Mouse (Mus musculus): ENCODE measurements at regions not wholly inside any gene's neighbourhood (a gene's known extent, or its start where the extent isn't known, plus 50 kb on each side); places are given as distances from the start of the nearest gene placed in this dataset.
"Not testable (repeated sequence)": the region's sequence is repeated elsewhere in the genome, so short reads cannot be mapped to it uniquely, and the experiment has no call there.

DNA sequence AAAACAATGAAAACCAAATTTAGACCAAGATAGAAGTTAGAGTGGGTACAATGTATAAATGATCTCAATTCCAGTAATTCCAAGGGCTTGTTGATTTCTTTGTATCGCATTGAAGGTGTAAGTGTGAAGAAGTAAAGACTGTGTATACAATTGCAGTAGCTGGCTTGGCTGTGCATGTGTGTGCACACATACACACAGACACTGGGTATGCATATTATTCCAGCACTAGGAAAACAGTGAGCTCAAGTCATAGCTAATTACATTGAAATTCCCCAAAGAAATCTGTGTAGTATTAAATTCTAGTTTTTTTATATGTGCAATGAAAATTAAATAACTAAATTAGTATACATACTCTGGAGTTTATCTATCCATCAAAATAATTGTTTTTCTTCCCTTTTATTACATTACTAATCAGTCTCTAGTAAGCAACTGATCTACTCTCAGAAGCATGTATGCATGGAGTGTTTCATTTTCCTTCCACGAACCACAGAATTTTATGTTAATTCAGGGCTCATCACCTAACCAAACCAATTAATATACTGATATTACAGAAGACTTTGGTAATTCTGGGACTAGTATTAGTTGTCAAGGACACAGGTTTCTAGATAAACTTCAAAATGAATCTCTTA is 56.5 kb downstream of the Gm8797 start:
- no peak for DNase-seq

DNA sequence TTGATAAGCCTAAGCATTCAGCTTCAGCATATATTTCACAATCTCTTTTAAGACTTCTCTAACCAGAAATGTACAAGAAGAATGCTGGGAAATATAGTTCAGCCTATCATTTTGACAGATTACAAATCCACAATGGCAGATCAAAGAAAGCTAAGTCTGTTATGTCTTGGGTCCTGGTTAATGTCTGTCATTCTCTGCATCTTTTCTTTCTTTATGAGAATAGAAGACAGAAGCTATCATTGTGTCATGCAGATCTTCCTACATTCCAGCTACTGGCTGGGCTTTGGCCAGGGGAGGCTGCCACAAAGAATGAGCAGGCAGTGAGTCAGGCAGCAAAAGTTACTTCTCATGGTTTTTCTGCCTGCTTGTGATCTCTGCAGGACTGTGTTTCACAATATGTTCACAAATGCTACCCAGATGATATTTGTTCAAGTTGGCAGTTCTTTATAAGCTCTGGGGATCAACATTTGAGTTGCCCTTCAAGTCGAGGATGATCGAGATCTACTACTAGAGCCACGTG is 60.5 kb downstream of the Gm8797 start:
- no peak for DNase-seq

DNA sequence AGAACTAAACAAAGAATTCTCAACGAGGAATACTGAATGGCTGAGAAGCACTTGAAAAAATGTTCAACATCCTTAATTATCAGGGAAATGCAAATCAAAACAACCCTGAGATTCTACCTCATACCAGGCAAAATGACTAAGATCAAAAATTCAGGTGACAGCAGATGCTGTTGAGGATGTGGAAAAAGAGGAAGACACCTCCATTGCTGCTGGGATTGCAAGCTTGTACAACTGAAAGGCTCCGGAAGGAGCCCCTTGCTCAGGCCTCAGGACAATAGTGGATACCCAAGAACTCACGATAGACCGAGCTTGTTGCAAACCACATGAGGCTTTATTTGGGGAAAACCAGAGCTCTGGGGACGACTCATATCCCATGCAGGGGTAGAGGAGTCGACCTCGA is 69.6 kb downstream of the Gm8797 start:
- not testable (repeated sequence) for DNase-seq

DNA sequence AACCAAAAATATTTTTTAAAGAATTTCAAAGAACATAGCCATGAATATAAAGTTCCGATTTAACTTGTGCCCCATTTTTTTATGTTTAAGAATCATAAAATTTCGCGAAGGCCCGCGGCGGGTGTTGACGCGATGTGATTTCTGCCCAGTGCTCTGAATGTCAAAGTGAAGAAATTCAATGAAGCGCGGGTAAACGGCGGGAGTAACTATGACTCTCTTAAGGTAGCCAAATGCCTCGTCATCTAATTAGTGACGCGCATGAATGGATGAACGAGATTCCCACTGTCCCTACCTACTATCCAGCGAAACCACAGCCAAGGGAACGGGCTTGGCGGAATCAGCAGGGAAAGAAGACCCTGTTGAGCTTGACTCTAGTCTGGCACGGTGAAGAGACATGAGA is 109.6 kb downstream of the Gm8797 start:
- peak; percentile 97 for DNase-seq

DNA sequence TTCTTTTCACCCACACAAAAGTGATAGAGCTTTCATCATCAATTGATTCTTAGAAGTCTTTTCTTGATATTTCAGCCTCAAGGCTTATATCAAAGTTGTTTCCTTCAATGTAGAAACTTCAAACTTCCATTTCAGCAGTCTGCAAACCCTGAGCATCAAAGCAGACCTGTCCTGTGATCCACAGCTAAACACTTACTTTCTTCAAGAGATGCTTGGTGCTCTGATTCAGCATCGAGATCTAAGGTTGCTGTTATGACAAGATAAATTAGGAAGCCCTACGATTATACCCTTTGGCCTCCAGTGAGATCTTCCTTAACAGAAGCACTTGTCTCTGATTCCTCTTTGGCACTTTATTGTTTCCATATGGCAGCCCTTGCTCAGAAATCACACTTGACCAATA is 119.8 kb downstream of the Gm8797 start:
- DNase-seq, result no peak

DNA sequence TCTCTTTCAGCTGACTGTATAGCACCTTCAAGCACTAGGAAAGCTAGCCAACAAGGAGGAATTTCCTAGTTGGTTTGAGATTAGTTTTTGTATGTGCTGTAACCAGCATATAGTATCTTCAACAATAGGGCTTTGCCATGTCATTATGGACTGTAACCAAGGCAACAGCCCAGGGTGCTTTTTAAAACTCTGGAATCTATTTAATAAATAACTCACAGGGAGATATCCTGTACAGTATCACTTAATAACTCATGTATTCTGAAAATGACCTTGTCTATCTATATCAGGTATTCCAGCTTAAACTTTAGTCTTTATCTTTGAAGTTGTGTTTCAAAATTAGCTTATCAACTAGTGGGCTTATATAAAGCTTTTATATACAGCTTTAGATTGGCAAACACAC is 128.5 kb downstream of the Gm8797 start:
- no peak for DNase-seq

DNA sequence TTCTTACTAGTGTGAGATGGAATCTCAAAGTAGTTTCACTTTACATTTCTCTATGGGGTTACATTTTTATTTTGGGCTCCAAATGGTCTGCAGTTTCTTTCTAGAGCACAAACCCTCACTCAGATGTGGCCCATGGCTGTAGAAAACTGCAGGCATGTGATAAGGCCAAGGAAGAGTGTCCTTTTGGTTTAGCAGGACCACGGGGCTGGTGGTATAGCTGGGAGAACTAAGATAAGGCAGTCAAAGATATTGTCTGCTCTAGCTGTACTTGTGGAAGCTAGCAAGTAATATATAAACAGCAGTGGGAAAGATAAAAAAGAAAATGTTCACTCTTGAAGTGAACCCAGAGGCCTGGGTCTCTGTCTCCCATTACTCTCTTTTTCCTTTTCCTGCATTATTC is 166.9 kb downstream of the Gm8797 start:
- DNase-seq, result no peak

DNA sequence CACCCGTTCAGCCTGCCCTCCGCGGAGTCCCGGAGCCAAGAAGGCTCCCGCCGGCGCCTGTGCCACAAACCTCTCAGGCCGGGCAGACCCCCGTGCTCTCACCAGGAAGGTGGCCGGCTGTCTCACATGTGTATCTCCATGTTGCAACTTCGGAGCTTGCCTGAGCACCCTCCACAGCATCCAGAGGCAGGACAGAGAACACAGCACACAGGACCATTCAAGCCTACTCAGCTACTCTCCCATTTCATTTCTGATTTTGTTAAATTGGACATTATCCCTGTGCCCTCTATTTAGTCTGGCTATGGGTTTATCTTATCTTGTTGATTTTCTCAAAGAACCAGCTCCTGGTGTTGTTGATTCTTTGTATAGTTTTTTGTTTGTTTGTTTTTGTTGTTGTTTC is 199.6 kb downstream of the Gm8797 start:
- DNase-seq, result not testable (repeated sequence)

DNA sequence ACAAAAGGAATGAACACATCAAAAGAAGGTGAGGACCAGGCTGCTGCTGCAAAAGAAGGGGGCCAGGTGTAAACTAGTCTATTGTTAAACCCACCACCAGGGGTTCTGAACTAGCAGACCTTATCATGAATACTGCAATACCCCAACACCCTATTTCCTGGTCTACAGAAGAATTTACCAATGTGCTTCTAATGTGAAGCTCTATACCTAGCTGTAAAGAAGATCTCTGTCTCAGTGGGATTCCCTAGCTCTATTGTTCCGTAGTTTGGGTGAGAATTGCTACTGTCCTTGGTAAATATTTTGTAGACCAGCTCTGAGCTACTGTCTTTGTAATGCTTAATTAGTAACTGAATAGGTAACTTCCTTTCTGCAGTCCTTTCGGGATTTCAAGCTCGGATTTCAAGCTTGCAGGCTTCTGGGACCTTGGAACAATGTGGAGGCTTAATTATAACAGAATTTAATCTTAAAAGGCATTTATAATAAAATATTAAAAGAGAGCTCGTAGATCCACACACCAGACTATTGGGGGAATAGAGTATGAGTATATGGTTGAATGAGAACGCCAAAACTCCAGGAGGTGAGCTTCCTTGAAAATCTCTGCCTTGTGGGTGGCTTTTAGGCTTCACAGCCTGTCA is 238.5 kb downstream of the Gm8797 start:
- DNase-seq, result not testable (repeated sequence)

DNA sequence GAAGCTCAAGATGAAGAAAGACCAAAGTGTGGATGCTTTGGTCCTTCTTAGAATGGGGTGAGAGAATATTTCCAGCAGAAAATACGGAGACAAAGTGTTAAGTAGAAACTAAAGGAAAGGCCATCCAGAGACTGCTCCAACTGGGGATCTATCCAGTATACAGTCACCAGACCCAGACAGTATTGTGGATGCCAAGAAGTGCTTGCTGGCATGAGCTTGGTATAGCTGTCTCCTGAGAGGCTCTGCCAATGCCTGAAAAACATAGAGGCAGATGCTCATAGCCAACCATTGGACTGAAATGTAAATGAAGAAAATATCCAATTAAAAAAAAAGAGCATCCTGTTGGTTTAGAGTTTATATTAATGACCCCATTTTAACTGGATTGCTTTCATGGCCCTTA is 253.8 kb downstream of the Gm8797 start:
- no peak for DNase-seq

DNA sequence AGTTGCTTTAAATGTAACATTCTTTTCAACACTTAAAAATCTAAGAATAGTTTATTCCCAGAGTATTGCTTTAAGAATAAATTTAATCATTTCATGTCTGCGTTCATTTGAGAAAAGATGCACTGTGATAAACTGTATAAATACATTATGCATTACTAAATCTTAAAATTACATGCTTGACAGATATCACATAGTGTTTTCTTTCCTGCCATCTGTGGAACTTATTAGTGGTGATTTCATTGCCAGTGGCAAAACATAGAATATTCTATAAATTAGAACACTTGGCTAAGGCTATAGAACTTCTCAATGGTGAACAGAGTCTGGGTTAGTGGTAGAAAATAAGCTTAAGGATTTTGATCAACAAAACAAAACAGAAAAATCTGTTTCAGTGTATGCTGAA is 268.1 kb downstream of the Gm8797 start:
- DNase-seq, result no peak

DNA sequence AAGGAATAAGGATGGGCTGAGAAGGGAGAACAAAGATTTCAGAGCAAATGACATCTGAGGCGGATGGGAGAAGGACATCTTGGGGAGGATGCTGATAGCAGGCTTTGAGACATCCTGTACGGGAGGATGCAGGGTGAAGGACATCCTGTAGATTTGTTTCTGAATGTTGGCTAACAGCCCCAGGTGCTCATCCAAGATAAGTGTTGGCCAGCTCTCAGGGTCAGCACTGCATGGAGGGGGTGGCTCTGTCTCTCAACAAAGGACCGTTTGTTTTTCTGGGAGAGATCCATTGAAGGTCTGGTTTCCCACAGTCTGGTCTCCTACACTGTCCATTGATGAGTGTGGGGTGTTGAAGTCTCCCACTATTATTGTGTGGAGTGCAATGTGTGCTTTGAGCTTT is 290.7 kb downstream of the Gm8797 start:
- DNase-seq, result not testable (repeated sequence)

DNA sequence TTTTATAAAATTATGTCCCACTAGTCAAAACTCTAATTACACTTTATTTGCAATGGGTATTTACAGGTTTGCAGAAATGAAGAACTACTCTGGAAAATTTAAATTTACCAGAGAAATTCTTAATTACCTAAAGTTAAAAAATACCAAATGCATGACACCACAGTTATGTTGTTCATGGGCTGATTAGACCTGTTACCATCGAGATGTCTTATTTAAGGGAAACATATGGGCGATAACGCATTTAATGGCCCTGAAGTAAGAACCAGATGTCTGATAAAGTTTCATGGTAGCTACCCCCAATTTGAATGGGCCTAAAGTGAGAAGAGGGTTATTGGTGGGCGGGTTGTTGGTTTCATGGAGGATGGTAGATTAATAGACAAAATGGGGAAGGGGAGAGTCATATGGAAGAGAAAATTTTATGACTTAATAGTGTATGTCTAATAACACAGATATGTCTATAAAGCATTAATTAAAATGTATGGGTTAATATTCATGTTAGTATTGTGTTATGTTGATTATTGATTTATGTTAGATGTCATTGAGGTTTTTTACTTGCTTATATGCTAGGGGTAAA is 299.0 kb downstream of the Gm8797 start:
- no peak for DNase-seq

DNA sequence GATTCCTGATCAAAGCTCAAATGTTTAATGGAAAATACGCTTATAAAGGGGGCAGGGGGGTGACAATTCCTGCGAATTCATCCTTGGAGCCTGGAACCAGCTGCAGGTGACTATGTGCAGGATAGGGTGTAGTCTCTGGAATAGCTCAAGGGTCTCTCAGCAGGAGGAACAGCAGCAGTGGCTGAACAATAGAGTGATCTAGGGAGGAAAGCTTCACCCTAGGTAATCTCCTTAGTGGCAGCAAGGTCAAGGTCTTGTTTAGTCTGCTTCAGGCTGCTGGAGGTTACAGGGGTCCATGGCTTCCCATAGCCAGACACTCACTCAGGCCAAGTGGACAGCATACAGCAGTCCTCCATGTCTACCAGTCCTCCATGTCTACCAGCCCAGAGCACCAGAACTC is 301.3 kb downstream of the Gm8797 start:
- no peak for DNase-seq

DNA sequence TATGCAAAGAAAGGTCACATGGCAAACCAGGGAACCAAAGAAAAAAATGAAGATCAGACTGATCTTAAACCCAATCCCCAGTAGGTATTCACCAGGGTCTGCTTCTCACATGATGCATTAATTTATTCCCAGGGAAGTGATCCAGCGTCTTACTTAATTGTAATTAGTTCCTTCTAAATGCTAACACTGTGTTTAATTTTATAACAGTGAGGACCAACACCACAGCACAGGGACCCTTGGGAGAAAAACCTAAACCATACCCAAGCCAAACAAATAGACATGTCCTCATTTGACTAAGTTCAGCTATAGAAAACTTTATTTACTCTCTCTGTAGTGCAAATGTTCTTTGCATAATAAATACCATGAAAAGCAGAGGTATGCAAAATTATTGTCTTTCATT is 333.2 kb downstream of the Gm8797 start:
- no peak for DNase-seq

DNA sequence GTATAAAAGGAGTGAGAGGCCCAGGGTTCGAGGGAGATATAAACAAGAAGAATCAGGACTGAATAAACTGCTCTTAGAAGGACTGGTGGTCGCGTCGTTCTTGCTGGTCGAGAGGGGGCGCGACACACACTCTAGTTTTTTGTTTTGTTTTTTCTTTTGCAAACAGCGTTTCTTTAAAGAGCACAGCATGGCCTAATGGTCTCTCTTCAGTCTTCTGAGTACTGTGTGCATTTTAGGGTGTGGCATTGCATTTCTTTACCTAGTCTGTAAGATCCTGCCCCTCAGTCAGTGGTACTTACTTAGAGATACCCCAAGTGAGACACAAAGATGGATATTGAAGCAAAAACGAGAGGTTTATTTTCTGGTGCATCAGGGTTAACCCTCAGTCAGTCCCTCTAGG is 336.7 kb downstream of the Gm8797 start:
- DNase-seq, result no peak

DNA sequence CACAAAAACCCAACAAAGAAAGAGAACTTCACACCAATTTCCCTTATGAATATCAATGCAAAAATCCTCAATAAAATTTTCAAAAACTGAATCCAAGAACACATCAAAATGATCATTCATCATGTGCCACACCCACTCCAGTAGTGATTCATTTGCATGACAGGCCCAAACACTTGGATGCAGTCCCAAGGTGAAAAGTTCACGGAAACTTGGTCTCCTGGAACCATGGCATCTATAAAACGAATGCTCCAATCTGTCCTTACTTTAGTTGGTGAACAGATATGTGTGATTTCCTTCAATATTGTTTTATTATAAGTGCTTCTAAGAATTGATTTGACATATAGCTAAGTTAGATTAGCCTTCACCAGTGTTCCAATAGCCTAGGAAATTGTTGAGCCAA is 343.3 kb downstream of the Gm8797 start:
- DNase-seq, result no peak

DNA sequence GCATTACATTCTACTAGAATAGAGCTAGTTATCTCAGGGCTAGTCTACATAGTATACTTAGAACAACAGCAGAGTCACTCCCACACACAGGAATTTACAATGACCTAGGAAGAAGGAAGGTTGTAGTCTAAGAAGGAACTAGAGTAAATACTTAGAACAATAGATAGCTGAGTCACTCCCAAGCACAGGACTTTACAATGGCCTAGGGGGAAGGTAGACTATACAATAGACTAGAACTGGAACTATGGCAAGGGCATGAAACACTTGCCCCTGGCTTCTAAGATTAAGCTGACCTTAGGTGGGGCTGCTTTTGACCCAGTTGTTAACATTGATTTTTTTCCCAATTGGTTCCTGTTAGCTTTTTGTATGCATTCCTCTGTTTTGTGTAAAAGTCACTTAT is 343.8 kb downstream of the Gm8797 start:
- DNase-seq, result not testable (repeated sequence)

DNA sequence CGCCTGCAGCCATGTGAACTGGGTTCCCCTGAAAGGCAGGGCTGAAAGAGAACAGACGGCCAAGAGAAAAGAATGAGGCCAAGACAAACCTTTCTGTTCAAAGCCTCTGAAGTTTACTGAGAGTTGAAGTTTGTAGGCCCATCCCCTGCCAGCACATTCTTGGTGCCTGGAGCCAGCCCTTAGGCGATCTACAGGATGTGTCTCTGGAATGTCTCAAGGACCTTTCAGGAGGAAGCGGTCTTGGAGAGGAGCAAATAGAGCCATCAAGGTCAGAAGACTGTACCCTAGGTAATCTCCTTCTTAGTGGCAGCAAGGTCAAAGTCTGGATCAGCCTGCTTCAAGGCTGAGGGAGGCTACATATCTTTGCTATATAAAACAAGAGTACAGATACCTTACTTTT is 350.3 kb downstream of the Gm8797 start:
- no peak for DNase-seq

DNA sequence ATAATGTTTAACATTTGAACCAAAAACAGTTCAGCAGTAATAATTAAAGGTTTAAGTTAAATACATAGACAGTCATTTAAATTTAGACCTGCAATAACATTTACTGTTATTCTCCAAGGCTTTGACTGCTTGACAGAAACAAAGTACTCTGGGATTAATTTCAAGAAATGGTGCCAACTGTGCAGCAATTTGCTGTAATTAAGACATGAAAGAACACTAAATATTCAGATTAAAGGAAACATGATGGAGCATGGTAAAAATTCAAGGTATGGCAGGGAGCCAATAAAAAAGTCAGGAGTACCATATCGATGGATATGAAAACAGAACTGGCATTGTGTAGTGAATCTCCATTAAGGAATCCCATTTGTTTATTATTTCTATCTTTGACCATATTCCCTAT is 352.3 kb downstream of the Gm8797 start:
- DNase-seq, result no peak

DNA sequence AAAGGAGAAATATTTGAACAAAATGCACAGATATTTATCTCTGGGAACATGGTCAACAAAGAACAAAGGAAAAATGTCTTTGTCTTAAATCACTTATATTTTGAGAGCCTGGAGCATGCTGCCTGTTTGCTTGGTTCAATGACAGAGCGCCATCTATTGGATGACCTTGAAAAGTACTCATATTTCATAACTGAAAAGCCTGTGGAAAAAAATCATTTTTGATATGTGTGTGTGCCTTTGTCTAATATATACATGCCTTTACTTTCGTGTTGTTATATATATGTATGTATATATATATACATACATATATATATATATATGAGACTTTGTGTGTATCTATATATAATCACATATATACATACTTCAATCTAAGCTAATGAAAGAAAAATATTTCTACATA is 356.1 kb downstream of the Gm8797 start:
- no peak for DNase-seq

DNA sequence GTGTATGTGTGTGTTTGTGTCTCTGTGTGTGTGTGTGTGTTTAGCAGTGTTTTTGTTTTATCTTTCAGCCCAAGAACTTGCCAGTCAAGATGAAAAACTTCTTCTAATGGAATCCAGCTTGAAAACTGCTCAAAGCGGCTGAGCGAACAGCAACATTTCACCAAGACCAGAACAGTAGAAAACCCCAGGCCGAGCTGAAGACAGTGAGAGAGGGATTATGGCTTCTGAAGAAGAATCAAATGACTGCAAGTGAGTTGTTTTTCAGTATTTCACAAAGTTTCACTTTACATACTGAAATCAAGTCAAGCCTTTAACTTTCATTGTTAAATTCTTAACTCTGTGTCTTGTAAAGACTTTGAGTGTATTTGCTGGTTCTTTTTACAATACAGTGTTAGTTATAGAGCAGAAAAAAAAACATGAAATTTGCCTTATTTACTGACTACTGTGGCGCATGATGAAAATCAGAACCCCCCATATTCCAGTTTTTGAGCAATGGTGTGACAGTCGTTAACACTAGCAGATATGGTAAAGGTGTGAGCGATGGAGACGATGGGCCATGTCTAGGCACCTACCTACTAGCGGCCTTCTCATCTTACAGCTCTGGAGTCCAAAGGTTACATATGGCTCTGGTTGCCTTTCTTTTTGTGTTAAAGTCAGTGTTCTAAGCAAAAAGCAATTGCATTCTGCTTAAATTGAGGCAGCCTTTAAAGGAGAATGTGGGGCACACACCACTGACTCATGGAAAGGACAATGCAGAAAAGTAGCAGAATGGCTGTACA is 357.0 kb downstream of the Gm8797 start:
- DNase-seq, result no peak

DNA sequence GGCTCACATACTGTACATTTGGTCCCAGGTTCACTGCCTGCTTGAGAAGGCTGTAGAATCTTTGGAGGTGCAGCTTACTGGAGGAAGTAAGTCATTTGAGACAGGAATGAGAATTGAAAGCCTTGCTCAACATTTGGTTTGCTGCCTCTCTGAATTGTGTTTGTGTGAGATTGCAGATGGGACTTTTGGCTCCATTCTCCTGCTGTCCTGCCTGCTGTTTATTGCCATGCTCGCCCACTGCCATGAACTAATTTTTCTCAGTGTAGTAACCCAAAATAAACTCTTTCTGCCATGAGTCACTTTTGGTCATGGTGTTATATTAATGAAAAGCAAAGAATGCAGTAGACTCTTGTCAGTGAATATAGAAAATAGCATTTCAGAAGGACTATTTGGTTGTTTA is 368.1 kb downstream of the Gm8797 start:
- no peak for DNase-seq

DNA sequence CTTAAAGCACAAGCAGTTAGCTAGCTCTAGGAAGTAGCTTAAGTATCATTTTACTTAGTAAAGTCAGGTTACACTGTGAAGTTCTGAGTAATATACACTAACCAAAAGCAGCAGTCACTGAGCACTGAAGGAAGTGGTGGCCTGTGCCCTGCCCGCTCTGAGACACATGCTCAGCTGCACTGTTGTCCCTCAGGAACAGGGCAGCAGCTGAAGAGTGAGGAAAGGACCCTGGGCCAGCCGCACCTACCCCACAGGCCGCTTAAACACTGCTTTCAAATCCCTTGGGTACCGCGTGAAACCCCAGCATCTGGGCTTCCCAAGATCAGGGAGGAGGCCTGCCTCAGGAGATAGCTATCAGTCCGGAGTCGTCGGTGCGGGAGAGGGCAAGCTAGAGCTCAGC is 385.1 kb downstream of the Gm8797 start:
- not testable (repeated sequence) for DNase-seq

All from thymus, postnatal 14 days (tissue).